ENCODE assay signal across 23 mouse cellular contexts in the genomic region with DNA sequence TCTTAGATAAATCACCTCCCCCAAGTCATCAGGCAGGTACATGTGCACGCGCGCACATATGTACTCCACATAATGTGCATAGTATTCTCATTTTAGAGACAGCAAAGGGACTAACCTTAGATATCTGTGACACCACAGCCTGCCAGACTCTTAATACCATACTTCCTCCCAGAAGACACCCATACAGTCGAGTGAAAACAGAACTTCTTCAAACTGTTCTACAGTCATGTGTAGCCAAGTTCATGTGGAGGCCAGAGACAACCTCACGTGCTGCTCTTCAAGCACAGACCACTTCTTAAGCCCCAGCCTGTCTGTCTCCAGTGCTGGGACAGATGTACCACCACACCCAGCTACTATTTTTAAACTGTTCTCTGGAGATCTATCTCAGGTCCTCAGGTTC. TPM values are rescaled to one million over a fixed set of nuclear protein-coding genes. Genes with fewer than 3 reads are reported as not detected.
DNase-seq lines count a peak whose midpoint lies in the region; ATAC-seq lines count a peak whose summit lies in the region.
"Had no signal": no experiment of that assay in that cellular context is flagged by ENCODE, and none has a peak within 500 bp of the region (broad histone marks: within the 10 kb centered on the region; RNA-seq: fewer than 3 reads in every experiment).

No protein-coding gene starts in this region.

- H3K27me3 ChIP-seq in embryonic facial prominence, embryonic 14.5 days (replicated peaks; ENCODE audit: control insufficient read depth, insufficient read depth, low read length), result no peaks in the 10 kb centered on the region
- H3K27me3 ChIP-seq in embryonic facial prominence, embryonic 10.5 days (replicated peaks; ENCODE audit: low read depth, poor library complexity, severe bottlenecking), result no peaks in the 10 kb centered on the region
- no peaks in the 10 kb centered on the region for H3K27me3 ChIP-seq in heart, embryonic 15.5 days
- H3K27me3 ChIP-seq: embryonic facial prominence, embryonic 15.5 days; hindbrain, embryonic 12.5 days had no signal

- no peaks in the 10 kb centered on the region for H3K4me1 ChIP-seq in embryonic facial prominence, embryonic 14.5 days (ENCODE audit: control insufficient read depth, insufficient read depth, low read length)
- H3K4me1 ChIP-seq in embryonic facial prominence, embryonic 10.5 days, result no peaks in the 10 kb centered on the region
- H3K4me1 ChIP-seq in heart, embryonic 15.5 days (replicated peaks), result peaks cover 26% of the 10 kb centered on the region
- H3K4me1 ChIP-seq: embryonic facial prominence, embryonic 15.5 days; forebrain, embryonic 10.5 days; hindbrain, embryonic 12.5 days had no signal

- DNase-seq in embryonic facial prominence, embryonic 14.5 days (ENCODE audit: low spot score), result peak; percentile 5
- DNase-seq in embryonic facial prominence, embryonic 10.5 days (ENCODE audit: low spot score), result no peak
- DNase-seq in heart, adult 9 months (ENCODE audit: low spot score in 2 of 2), result no peak
- DNase-seq in layer of hippocampus, postnatal 14 days (ENCODE audit: low spot score in 2 of 2), result no peak
- DNase-seq: adrenal gland, postnatal 10 days; B cell, adult 2 months; cerebellum, adult 18-20 months; cerebellum, adult 9-11 months; cerebellum, postnatal 36 days; gastrocnemius, adult 2 months; gastrocnemius, postnatal 25 days; heart, adult 18-20 months had no signal

- ATAC-seq in embryonic facial prominence, embryonic 14.5 days (ENCODE audit: low read depth), result no peak
- ATAC-seq in heart, embryonic 15.5 days (replicated peaks; ENCODE audit: insufficient number of reproducible peaks, insufficient read depth, low FRiP score, low read depth), result 0 out of 2 replicates have a peak, but pooled peaks have one; percentile 10
- ATAC-seq in granulocyte monocyte progenitor cell, adult 5-6 weeks (replicated peaks; ENCODE audit: poor library complexity, severe bottlenecking), result peak; percentile 41
- no peak for ATAC-seq in CD4-positive, CD25-positive, alpha-beta regulatory T cell, adult 4 months
- ATAC-seq: forebrain, embryonic 14.5 days; hindbrain, embryonic 16.5 days; inflammation-experienced regulatory T-cells, adult 6 months; intestine, postnatal 0 days had no signal

- H3K9ac ChIP-seq in embryonic facial prominence, embryonic 14.5 days (ENCODE audit: low read depth, low read length), result no peak overlapping the region
- H3K9ac ChIP-seq in heart, embryonic 15.5 days, result no peak overlapping the region
- H3K9ac ChIP-seq: embryonic facial prominence, embryonic 15.5 days; hindbrain, embryonic 12.5 days had no signal

- H3K4me2 ChIP-seq in embryonic facial prominence, embryonic 14.5 days (ENCODE audit: low read depth, low read length), result no peak overlapping the region
- H3K4me2 ChIP-seq in heart, embryonic 15.5 days, result no peak overlapping the region
- H3K4me2 ChIP-seq: embryonic facial prominence, embryonic 15.5 days; hindbrain, embryonic 12.5 days had no signal

- no peak overlapping the region for H3K4me3 ChIP-seq in embryonic facial prominence, embryonic 14.5 days (ENCODE audit: low read depth, low read length)
- H3K4me3 ChIP-seq in embryonic facial prominence, embryonic 10.5 days, result no peak overlapping the region
- no peak overlapping the region for H3K4me3 ChIP-seq in heart, embryonic 15.5 days
- H3K4me3 ChIP-seq: embryonic facial prominence, embryonic 15.5 days; erythroblast, embryonic 14.5 days; forebrain, embryonic 10.5 days; gastrocnemius, adult 2 months; hindbrain, embryonic 12.5 days had no signal

- no peak overlapping the region for H3K27ac ChIP-seq in embryonic facial prominence, embryonic 14.5 days (replicated peaks; ENCODE audit: low read depth, low read length)
- H3K27ac ChIP-seq in embryonic facial prominence, embryonic 10.5 days (replicated peaks), result no peak overlapping the region
- H3K27ac ChIP-seq in heart, embryonic 15.5 days, result no peak overlapping the region
- H3K27ac ChIP-seq: embryonic facial prominence, embryonic 15.5 days; forebrain, embryonic 10.5 days; gastrocnemius, adult 2 months; hindbrain, embryonic 12.5 days had no signal

- WGBS in embryonic facial prominence, embryonic 14.5 days, result 92% methylated on average over 5 of the region's 5 CpGs
- WGBS in embryonic facial prominence, embryonic 10.5 days, result 92% methylated on average over 5 of the region's 5 CpGs
- WGBS in heart, embryonic 15.5 days, result 76% methylated on average over 5 of the region's 5 CpGs

- peaks cover 83% of the 10 kb centered on the region for H3K36me3 ChIP-seq in embryonic facial prominence, embryonic 14.5 days (ENCODE audit: control insufficient read depth, insufficient read depth, low read length)
- peaks cover 92% of the 10 kb centered on the region for H3K36me3 ChIP-seq in embryonic facial prominence, embryonic 10.5 days (replicated peaks)
- peaks cover 53% of the 10 kb centered on the region for H3K36me3 ChIP-seq in heart, embryonic 15.5 days

- no peaks in the 10 kb centered on the region for H3K9me3 ChIP-seq in embryonic facial prominence, embryonic 14.5 days (ENCODE audit: control insufficient read depth, low read length)
- no peaks in the 10 kb centered on the region for H3K9me3 ChIP-seq in embryonic facial prominence, embryonic 10.5 days
- H3K9me3 ChIP-seq in heart, embryonic 15.5 days (replicated peaks), result no peaks in the 10 kb centered on the region
- H3K9me3 ChIP-seq: embryonic facial prominence, embryonic 15.5 days; forebrain, embryonic 10.5 days; hindbrain, embryonic 12.5 days had no signal

RNA-seq across cellular contexts. Expression of a gene that starts 29.7 kb away (rescaled TPM):
- polyA plus RNA-seq in embryonic facial prominence, embryonic 14.5 days (2014; fragmentation: Nextera tagmentation; extraction: Ambion mirVana), result 29.0 and 31.4 TPM in 2 replicates
- polyA plus RNA-seq in embryonic facial prominence, embryonic 10.5 days (2016; fragmentation: Nextera tagmentation; extraction: Ambion mirVana), result 19.1 and 19.3 TPM in 2 replicates
- polyA plus RNA-seq in heart, embryonic 15.5 days (2015; fragmentation: Nextera tagmentation; extraction: Ambion mirVana), result 14.8 and 17.0 TPM in 2 replicates
- total RNA-seq in granulocyte monocyte progenitor cell, adult 5-6 weeks (2014; fragmentation: Nextera tagmentation), result 62.3 and 102 TPM in 2 replicates
- total RNA-seq in granulocyte monocyte progenitor cell, adult 5-6 weeks (2017), result 48.9 and 53.9 TPM in 2 replicates
- polyA plus RNA-seq in CD4-positive, CD25-positive, alpha-beta regulatory T cell, adult 4 months (2017; shearing (Covaris generic)), result 10 to 100 TPM; 19.1 to 19.8 TPM
- total RNA-seq in layer of hippocampus, postnatal 14 days (2021), result 10 to 100 TPM; 60.7 to 77.9 TPM

Comparison
In these comparisons a context has a peak if more than half of its experiments do, and no peak if none do; other contexts are left out.
1. ATAC-seq: peak in heart, embryonic 15.5 days (single experiment) and granulocyte monocyte progenitor cell, adult 5-6 weeks (single experiment); none in embryonic facial prominence, embryonic 14.5 days (single experiment) and CD4-positive, CD25-positive, alpha-beta regulatory T cell, adult 4 months (single experiment).